Mouse (Mus musculus) ES-E14 (cell line): ENCODE data around the gene 1810030O07Rik. TPM values are rescaled to one million over a fixed set of nuclear protein-coding genes. Genes with fewer than 3 reads are reported as not detected.

Experiments used
- total RNA-seq: library from RNA; depleted of rRNA; stranded (reverse); fragments of 300-350 nt; gene quantifications from 2 replicates; pipeline ENCODE4 v1.2.3, GENCODE M21; 2012; rRNA removed

The 1810030O07Rik gene
- total RNA-seq, 1 experiment, result 24.0 TPM

Other genes starting within 250 kb of the 1810030O07Rik start
- 67.0 and 84.8 TPM in 2 replicates for gene Atp6ap2, start 85.9 kb downstream of the 1810030O07Rik start, total RNA-seq
- gene Med14, start 88.4 kb upstream of the 1810030O07Rik start, total RNA-seq, result 17.3 and 20.0 TPM in 2 replicates